Mouse (Mus musculus) spleen, postnatal 36 days (tissue): ENCODE measurements around the gene Tctn3.

ENCODE experiments used
- DNase-seq, 2 experiments: peaks; one replicate each; pipeline ENCODE4 v3.0.0; 2022; ENCODE audit warnings: low spot score in 2 of 2, mixed read lengths in 1 of 2

Tctn3 gene

GRCm38 (mm10) chr19:40611830-40612506 lies at the start of gene Tctn3, which contains the start of gene Entpd1:
Tctn3 (minus strand) TSS chr19:40612233.
Entpd1 (plus strand) TSS chr19:40612366.
- DNase-seq, result peak; percentile 94 to 95

GRCm38 (mm10) chr19:40661108-40661507 lies 49.1 kb upstream of the Tctn3 start:
- peak; percentile 86 to 89 for DNase-seq

GRCm38 (mm10) chr19:40660510-40660909 lies 48.5 kb upstream of the Tctn3 start:
- no peak for DNase-seq

GRCm38 (mm10) chr19:40659651-40660478 lies 47.8 kb upstream of the Tctn3 start:
- DNase-seq, result peak; percentile 53 to 57

GRCm38 (mm10) chr19:40658935-40659334 lies 46.9 kb upstream of the Tctn3 start:
- no peak for DNase-seq

GRCm38 (mm10) chr19:40658281-40658680 lies 46.2 kb upstream of the Tctn3 start:
- no peak for DNase-seq

GRCm38 (mm10) chr19:40656207-40656606 lies 44.2 kb upstream of the Tctn3 start:
- DNase-seq, result no peak

- DNase-seq, result no peak
These were observed 38.1 kb upstream of the Tctn3 start for GRCm38 (mm10) chr19:40650090-40650489.

- no peak for DNase-seq
These were observed 35.5 kb upstream of the Tctn3 start for GRCm38 (mm10) chr19:40647319-40648158.

GRCm38 (mm10) chr19:40646379-40646778 lies 34.3 kb upstream of the Tctn3 start:
- no peak for DNase-seq

GRCm38 (mm10) chr19:40643846-40644245 lies 31.8 kb upstream of the Tctn3 start:
- no peak for DNase-seq

- no peak for DNase-seq
These were observed 28.8 kb upstream of the Tctn3 start for GRCm38 (mm10) chr19:40640799-40641198.

- no peak for DNase-seq
These were observed 27.8 kb upstream of the Tctn3 start for GRCm38 (mm10) chr19:40639729-40640304.

GRCm38 (mm10) chr19:40638582-40638981 lies 26.5 kb upstream of the Tctn3 start:
- DNase-seq, result no peak

- DNase-seq, result no peak
These were observed 25.6 kb upstream of the Tctn3 start for GRCm38 (mm10) chr19:40637601-40638000.

- no peak for DNase-seq
These were observed 25.1 kb upstream of the Tctn3 start for GRCm38 (mm10) chr19:40637091-40637490.

- DNase-seq, result no peak
These were observed 21.1 kb upstream of the Tctn3 start for GRCm38 (mm10) chr19:40633144-40633543.

- no peak for DNase-seq
These were observed 20.6 kb upstream of the Tctn3 start for GRCm38 (mm10) chr19:40632668-40633067.

GRCm38 (mm10) chr19:40632193-40632592 lies 20.2 kb upstream of the Tctn3 start:
- no peak for DNase-seq

GRCm38 (mm10) chr19:40630606-40631005 lies 18.6 kb upstream of the Tctn3 start:
- DNase-seq, result peak in 1 of 2 experiments; percentile 35

- no peak for DNase-seq
These were observed 18.1 kb upstream of the Tctn3 start for GRCm38 (mm10) chr19:40630096-40630495.

- DNase-seq, result no peak
These were observed 16.9 kb upstream of the Tctn3 start for GRCm38 (mm10) chr19:40628950-40629349.
